Comparison of ENCODE assay signal across 8 mouse cellular contexts in the genomic region with DNA sequence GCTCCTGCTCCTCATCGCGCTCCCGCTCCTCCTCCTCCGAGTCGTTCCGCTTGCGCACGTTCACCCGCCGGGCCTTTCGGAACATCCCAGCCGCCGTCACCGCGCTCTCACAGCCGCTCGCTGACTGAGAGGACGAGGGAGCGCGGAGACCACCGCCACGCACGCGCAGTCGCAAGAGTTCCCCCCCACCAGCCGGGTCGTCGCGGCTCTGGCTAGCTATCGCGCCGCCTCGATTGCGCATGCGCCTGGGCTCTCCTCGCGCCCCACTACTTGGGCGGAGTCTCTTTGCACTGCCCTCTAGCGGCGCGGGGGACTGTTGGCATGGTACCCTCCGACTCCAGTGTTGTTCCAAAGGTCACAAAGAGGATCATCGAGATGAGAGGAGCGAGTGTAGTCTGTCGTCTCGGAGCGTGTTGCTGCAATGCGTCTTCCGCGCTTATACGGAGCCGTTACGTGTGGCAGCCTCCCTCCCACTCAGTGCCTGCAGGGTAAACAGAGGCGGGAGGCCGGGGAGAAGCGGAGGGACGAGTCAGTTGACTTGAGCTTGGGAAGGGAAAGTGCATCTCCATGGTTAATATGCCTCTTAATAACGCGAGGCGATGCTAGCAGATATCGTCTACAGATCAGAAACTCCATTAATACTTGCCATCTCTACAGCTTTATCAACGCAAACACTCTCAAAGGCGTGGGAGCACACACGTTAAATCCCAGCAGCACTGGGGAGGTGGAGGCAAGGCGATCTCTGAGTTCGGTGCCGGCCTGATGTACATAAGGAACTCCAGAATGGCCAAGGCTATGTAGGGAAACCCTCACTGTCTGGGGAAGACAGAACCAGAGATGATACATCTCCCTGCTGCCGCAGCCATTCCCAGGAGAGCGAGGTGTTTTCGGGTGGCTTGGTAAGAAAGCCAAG. TPM values are rescaled to one million over a fixed set of nuclear protein-coding genes. Genes with fewer than 3 reads are reported as not detected.
DNase-seq lines count a peak whose midpoint lies in the region; ATAC-seq and TF ChIP-seq lines count a peak whose summit lies in the region.

Gene Paxbp1, minus strand, starts transcription at position 274 of the 913 bp plus-strand sequence.

- peak; percentile 98 for DNase-seq in MN1 (ENCODE audit: low spot score)
- DNase-seq in cerebellum, adult 9-10 months = peak; percentile 100
- peak; percentile 100 for DNase-seq in hindbrain, embryonic 10.5 days (ENCODE audit: low spot score)
- peak; percentile 98 for DNase-seq in layer of hippocampus, adult 9-11 months
- DNase-seq in lung, postnatal 0 days (ENCODE audit: low spot score) = peak; percentile 98
- peak; percentile 100 for DNase-seq in ovary, postnatal 14 days (ENCODE audit: low spot score)
- DNase-seq in thymus, postnatal 14 days = peak; percentile 99

- ATAC-seq in frontal cortex, adult (ENCODE audit: low TSS enrichment) = peak; percentile 88
- peak; percentile 96 for ATAC-seq in lung, postnatal 0 days

- H3K9me3 ChIP-seq in hindbrain, embryonic 10.5 days = no peaks in the 10 kb centered on the region
- H3K9me3 ChIP-seq in lung, postnatal 0 days (ENCODE audit: low read length) = no peaks in the 10 kb centered on the region

- peaks cover 19% of the 10 kb centered on the region for H3K4me1 ChIP-seq in hindbrain, embryonic 10.5 days (replicated peaks)
- no peaks in the 10 kb centered on the region for H3K4me1 ChIP-seq in lung, postnatal 0 days (ENCODE audit: insufficient read depth, low read depth, low read length)

- no peak for TF ChIP-seq EP300 in lung, postnatal 0 days (IDR thresholded peaks at IDR 0.05)

- 2% methylated on average over 70 of the region's 70 CpGs for WGBS in hindbrain, embryonic 10.5 days
- 1% methylated on average over 53 of the region's 70 CpGs for WGBS in lung, postnatal 0 days

- no peaks in the 10 kb centered on the region; the same call in 1 of the 2 replicates for H3K27me3 ChIP-seq in hindbrain, embryonic 10.5 days (ENCODE audit: insufficient read depth, poor library complexity, severe bottlenecking)
- H3K27me3 ChIP-seq in lung, postnatal 0 days (replicated peaks; ENCODE audit: insufficient read depth, low read length) = no peaks in the 10 kb centered on the region

- TF ChIP-seq CTCF in lung, postnatal 0 days (IDR thresholded peaks at IDR 0.05) = peak; percentile 98

- peaks cover 25% of the 10 kb centered on the region for H3K36me3 ChIP-seq in hindbrain, embryonic 10.5 days
- H3K36me3 ChIP-seq in lung, postnatal 0 days (ENCODE audit: insufficient read depth, low read length) = no peaks in the 10 kb centered on the region

- H3K27ac ChIP-seq in hindbrain, embryonic 10.5 days = peak within 1 kb of the TSS; percentile 97
- H3K27ac ChIP-seq in lung, postnatal 0 days (ENCODE audit: low read length) = peak within 1 kb of the TSS; percentile 96

- H3K9ac ChIP-seq in lung, postnatal 0 days (replicated peaks; ENCODE audit: low read depth) = peak within 1 kb of the TSS; percentile 83

- peak within 1 kb of the TSS; percentile 99 for H3K4me3 ChIP-seq in hindbrain, embryonic 10.5 days
- peak within 1 kb of the TSS; percentile 94 for H3K4me3 ChIP-seq in lung, postnatal 0 days (ENCODE audit: low read depth, low read length)

- H3K4me2 ChIP-seq in lung, postnatal 0 days (replicated peaks; ENCODE audit: low read depth, low read length) = peak within 1 kb of the TSS; percentile 87

RNA-seq across cellular contexts. Expression of gene Paxbp1, which starts in this region (rescaled TPM):
- polyA plus RNA-seq in hindbrain, embryonic 10.5 days (2016; fragmentation: Nextera tagmentation; extraction: Ambion mirVana) = 54.4 and 58.3 TPM in 2 replicates
- polyA plus RNA-seq in lung, postnatal 0 days (2015; fragmentation: Nextera tagmentation; extraction: Ambion mirVana) = 20.3 and 23.9 TPM in 2 replicates

Comparison
In these comparisons a context has a peak if more than half of its experiments do, and no peak if none do; other contexts are left out.
1. Peak in every context shown above with its lines: DNase-seq, ATAC-seq, H3K4me3 ChIP-seq and H3K27ac ChIP-seq.